Mouse (Mus musculus) stomach, postnatal 0 days (tissue): ENCODE data around the gene Rfxank. TPM values are rescaled to one million over a fixed set of nuclear protein-coding genes. Genes with fewer than 3 reads are reported as not detected.

Experiments
- ATAC-seq: fragments of 200-750 bp; cut with Nextera tagmentation; 2 replicates; pipeline ENCODE4 v1.8.0; 2017; ENCODE audit not compliant: low FRiP score, low TSS enrichment
- DNase-seq: peaks from one replicate; pipeline ENCODE4 v3.0.0-alpha.2; 2016; ENCODE audit warnings: low spot score
- H3K27ac ChIP-seq: fragments of 300-500 bp; sonication (generic); replicated peaks from 2 replicates; pipeline ENCODE4 v1.5.1; 2014; ENCODE audit warnings: mild to moderate bottlenecking, control low read depth
- H3K27me3 ChIP-seq: fragments of 300-500 bp; sonication (generic); 2 replicates; pipeline ENCODE4 v1.6.1; 2014; ENCODE audit warnings: low read length; ENCODE audit not compliant: control insufficient read depth, insufficient read depth
- H3K36me3 ChIP-seq: fragments of 300-500 bp; sonication (generic); 2 replicates; pipeline ENCODE4 v1.6.1; 2014; ENCODE audit warnings: low read length, mixed read lengths; ENCODE audit not compliant: control insufficient read depth, insufficient read depth
- H3K4me1 ChIP-seq: fragments of 300-500 bp; sonication (generic); replicated peaks from 2 replicates; pipeline ENCODE4 v1.6.1; 2014; ENCODE audit warnings: antibody characterized with exemption; ENCODE audit not compliant: control insufficient read depth, insufficient read depth
- H3K4me2 ChIP-seq: fragments of 300-500 bp; sonication (generic); replicated peaks from 2 replicates; pipeline ENCODE4 v1.6.1; 2014; ENCODE audit warnings: low read depth, mild to moderate bottlenecking, control low read depth, moderate library complexity
- H3K4me3 ChIP-seq: fragments of 300-500 bp; sonication (generic); 2 replicates; pipeline ENCODE4 v1.5.1; 2014; ENCODE audit warnings: low read depth, low read length, control low read depth
- H3K9ac ChIP-seq: fragments of 300-500 bp; sonication (generic); 2 replicates; pipeline ENCODE4 v1.6.1; 2014; ENCODE audit warnings: mild to moderate bottlenecking, low read length, control low read depth, mixed read lengths
- H3K9me3 ChIP-seq: fragments of 300-500 bp; sonication (generic); 2 replicates; pipeline ENCODE4 v1.6.1; 2016; ENCODE audit warnings: low read length; ENCODE audit not compliant: control insufficient read depth
- CTCF ChIP-seq: IDR thresholded peaks from 2 replicates; pipeline ENCODE4 v1.5.1; 2016; ENCODE audit warnings: antibody characterized with exemption, low read depth, mild to moderate bottlenecking, moderate library complexity
- EP300 ChIP-seq: optimal IDR thresholded peaks from 2 replicates; pipeline ENCODE3; 2016; ENCODE audit warnings: antibody characterized with exemption
- WGBS: fragments of 180-500 bp; shearing (Covaris S2); extraction: QIAGEN DNeasy Blood & Tissue Kit; methylation state at CpG from one replicate; pipeline ENCODE4 v1.1.7; 2014; 5-methylcytosine and 5-hydroxymethylcytosine counted together
- polyA plus RNA-seq: library from polyadenylated mRNA; unstranded; fragments of >200 nt; fragmentation: Nextera tagmentation; extraction: Ambion mirVana; gene quantifications from 2 replicates; pipeline ENCODE4 v1.2.1, GENCODE M21; 2015

Rfxank gene
- polyA plus RNA-seq, 1 experiment from 2014 or later, result 8.9 TPM

DNA sequence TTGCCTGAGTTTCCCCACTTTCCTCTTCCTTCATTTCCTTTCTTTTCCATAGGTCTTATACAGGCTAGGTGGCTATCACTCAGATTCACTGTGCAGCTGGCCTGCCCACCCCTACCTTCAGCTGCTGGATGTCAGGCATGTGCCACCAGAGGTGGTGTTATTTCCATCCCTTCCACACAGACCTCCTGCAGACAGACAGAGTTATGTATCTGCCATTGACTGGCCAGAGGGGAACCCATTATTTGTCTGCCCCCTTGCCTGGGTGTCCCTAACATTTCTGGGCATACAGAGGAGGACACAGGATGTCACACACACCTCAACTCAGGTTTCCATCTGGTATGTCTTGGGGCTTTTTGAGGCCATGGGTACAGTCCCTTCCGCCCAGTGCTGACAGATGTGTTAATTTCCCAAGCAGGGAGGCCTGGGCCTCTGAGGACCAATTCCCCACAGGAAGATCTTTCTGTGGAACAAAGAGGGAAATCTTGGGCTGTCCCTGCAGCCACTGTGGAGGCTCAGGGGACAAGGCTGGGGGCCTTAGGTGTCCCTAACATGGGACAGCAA, 18.4 kb upstream of the Rfxank start:
- H3K9ac ChIP-seq, result no peak overlapping the region
- no peak overlapping the region for H3K4me2 ChIP-seq
- no peaks in the 10 kb centered on the region for H3K4me1 ChIP-seq
- WGBS, result 92% methylated on average over 1 of the region's 1 CpGs
- no peak for ATAC-seq
- H3K27ac ChIP-seq, result no peak overlapping the region
- no peaks in the 10 kb centered on the region for H3K9me3 ChIP-seq
- TF ChIP-seq EP300, result no peak
- TF ChIP-seq CTCF, result no peak
- DNase-seq, result no peak
- no peak overlapping the region for H3K4me3 ChIP-seq
- H3K36me3 ChIP-seq, result no peaks in the 10 kb centered on the region
- H3K27me3 ChIP-seq, result no peaks in the 10 kb centered on the region

DNA sequence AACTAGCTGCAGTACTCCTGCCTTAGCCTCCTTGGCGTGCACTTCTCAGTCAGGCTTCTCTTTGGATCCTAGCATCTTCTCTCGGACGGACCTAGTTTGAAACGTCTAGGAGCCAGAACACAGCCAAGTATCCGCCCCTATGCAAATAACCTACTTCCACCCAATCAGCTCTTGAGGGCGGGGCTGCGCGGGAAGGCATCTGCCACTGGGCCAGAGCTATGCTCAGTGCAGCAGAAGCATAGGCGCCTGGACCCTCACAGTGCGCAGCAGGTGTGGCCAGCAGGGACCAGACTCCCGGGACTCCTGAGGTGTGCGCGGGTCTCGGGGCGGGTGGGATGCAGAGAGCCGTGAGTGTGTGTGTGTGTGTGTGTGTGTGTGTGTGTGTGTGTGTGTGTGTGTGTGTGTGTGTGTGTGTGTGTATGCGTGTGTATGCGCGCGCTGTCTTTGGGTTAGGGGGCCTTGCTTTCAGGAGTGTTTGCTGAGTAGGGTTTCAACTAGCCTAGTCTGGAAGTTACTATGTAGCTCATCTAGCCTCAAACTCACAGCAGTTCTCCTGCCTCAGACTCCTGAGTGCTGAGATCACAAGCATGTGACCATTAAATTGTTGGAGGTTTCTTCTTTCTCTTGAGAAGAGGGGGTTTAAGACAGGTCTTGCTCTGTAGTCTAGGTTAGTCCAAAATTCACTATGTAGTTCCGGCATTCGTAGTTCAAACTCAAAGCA, 13.7 kb upstream of the Rfxank start:
- Histone ChIP-seq H3K27me3 (no peaks in the 10 kb centered on the region), H3K36me3 (no peaks in the 10 kb centered on the region), H3K4me2 (peak overlapping the region; percentile 23; the same call in 1 of the 2 replicates), H3K9ac (0 out of 2 replicates have a peak overlapping the region, but pooled peaks have one; percentile 18), H3K4me1 (no peaks in the 10 kb centered on the region), H3K27ac (no peak overlapping the region), H3K9me3 (no peaks in the 10 kb centered on the region), H3K4me3 (no peak overlapping the region)
- TF ChIP-seq EP300, result no peak
- no peak for TF ChIP-seq CTCF
- DNase-seq, result peak; percentile 86
- ATAC-seq, result peak; percentile 92
- WGBS, result 14% methylated on average over 20 of the region's 22 CpGs

DNA sequence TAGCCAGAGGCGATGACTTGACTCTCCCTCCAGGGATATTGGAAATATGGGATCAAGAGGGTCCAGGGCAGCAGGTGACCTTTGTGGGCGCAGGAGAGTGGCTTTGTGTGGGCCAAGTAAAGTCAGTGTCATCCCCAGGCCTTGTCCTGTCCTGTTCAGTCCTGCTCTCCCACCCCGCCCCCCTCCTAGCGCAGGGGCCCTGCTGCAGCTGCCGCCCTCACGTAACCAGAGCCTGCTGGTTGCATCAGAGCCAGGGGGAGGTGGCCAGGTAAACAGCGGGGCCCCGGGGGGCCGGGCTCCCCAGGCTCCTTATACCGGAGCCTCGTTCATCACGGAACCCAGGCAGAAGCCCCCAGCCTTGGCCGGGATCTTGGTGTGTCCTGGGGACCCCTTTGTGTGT, 11.2 kb upstream of the Rfxank start:
- no peak; the same call in 1 of the 2 replicates for ATAC-seq

DNA sequence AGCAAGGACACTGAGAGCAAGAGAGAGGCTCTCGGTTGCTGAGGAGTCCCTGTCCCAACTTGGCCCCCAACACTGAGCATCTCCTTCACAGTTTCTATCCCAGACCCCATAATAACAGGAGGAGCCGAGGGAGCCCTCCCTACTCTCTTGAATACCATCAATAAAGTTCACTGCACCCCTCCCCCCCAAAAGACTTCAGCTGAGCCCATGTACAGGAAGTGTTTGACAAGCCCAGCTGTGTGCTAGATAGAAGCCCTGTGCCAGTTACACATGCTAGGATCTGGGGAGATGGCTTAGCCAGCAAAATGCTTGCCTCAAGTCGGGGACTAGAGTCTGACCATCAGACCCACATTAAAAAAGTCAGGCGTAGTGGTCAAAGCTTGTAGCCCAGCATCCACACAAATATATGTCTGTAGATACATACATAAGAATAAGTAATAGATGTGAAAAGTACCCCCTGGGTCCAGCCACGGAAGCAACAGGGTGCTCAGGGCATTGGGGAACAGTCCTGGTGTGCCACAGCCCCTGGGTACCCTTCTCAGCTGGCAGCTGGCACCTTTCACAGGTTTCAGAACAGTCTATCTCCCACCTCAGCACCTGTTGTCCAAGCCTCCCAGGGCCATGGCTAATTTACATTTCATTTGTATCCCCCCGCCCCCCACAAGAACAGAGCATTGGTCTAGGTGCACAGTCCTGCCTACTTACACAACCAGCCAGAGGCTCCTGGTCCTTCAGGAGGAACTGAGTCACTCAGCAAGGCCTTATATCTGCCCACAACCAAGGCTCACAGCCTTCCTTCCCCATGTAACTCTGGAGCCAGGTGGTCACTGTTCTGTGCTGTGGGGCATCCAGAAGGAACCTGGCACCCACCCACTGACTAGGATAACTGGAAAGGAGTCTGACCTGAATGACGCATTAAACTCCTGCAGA, 9.0 kb upstream of the Rfxank start:
- ATAC-seq (no peak), DNase-seq (no peak)
- 79% methylated on average over 7 of the region's 7 CpGs for WGBS
- no peak overlapping the region for H3K9ac ChIP-seq
- TF ChIP-seq CTCF, result no peak
- no peak for TF ChIP-seq EP300
- H3K4me2 ChIP-seq, result no peak overlapping the region
- H3K4me3 ChIP-seq, result no peak overlapping the region
- no peaks in the 10 kb centered on the region for H3K9me3 ChIP-seq
- no peak overlapping the region for H3K27ac ChIP-seq
- H3K4me1 ChIP-seq, result no peaks in the 10 kb centered on the region
- no peaks in the 10 kb centered on the region for H3K27me3 ChIP-seq
- H3K36me3 ChIP-seq, result peaks cover 3% of the 10 kb centered on the region

More for the DNA sequence above, 11.2 kb upstream of the Rfxank start:
- Histone ChIP-seq H3K4me2 (no peak overlapping the region), H3K9me3 (no peaks in the 10 kb centered on the region), H3K36me3 (peaks cover 3% of the 10 kb centered on the region), H3K9ac (no peak overlapping the region), H3K4me1 (no peaks in the 10 kb centered on the region), H3K27ac (no peak overlapping the region), H3K27me3 (no peaks in the 10 kb centered on the region), H3K4me3 (no peak overlapping the region)
- 16% methylated on average over 13 of the region's 13 CpGs for WGBS
- no peak for TF ChIP-seq EP300
- no peak for TF ChIP-seq CTCF
- DNase-seq, result peak; percentile 35

DNA sequence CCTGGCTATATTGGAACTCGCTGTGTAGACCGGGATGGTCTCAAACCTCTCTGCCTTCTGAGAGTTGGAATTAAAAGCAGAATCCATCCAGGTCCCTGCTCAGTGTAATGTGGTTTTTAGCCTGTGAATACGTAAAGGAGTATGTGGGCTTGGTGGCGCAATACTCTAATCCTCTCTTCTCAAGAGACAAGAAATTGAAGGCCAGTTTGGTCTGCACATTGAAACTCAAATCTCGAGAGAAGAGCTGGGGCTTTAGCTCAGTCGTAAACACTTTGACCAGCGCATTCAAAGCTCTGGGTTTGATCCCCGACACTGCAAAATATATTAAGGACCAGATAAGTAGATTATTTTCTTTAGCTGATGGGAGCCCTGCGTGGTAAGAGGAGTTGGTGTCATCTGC, 1.0 kb upstream of the Rfxank start:
- Histone ChIP-seq H3K27ac (peak overlapping the region; percentile 86), H3K9ac (peak overlapping the region; percentile 68), H3K9me3 (no peaks in the 10 kb centered on the region), H3K27me3 (no peaks in the 10 kb centered on the region), H3K4me2 (peak overlapping the region; percentile 61), H3K36me3 (peaks cover 2% of the 10 kb centered on the region; the same call in 1 of the 2 replicates), H3K4me1 (peaks cover 2% of the 10 kb centered on the region; the same call in 1 of the 2 replicates), H3K4me3 (peak overlapping the region; percentile 59)
- WGBS, result 5% methylated on average over 9 of the region's 9 CpGs
- no peak for DNase-seq
- ATAC-seq, result no peak
- TF ChIP-seq EP300 (no peak), CTCF (no peak)
